Mouse (Mus musculus) hindbrain, embryonic 15.5 days (tissue): ENCODE data around the gene Dennd2d. TPM values are rescaled to one million over a fixed set of nuclear protein-coding genes. Genes with fewer than 3 reads are reported as not detected.

Experiments used
- polyA plus RNA-seq: library from polyadenylated mRNA; unstranded; fragments of >200 nt; fragmentation: Nextera tagmentation; extraction: Ambion mirVana; gene quantifications from 2 replicates; pipeline ENCODE4 v1.2.1, GENCODE M21; 2015

Dennd2d gene
- polyA plus RNA-seq, 1 experiment from 2014 or later, result 0.57 TPM

Other genes with a start within 250 kb of the Dennd2d start
- gene Chil6, start 76.2 kb upstream of the Dennd2d start, polyA plus RNA-seq, result not detected in 2 replicates
- 63.6 and 71.4 TPM in 2 replicates for gene Dram2, start 65.4 kb downstream of the Dennd2d start, polyA plus RNA-seq
- gene Cept1, start 65.4 kb downstream of the Dennd2d start, polyA plus RNA-seq, result 46.2 TPM in 2 replicates
- gene Lrif1, start 202.6 kb downstream of the Dennd2d start, polyA plus RNA-seq, result 16.9 and 17.5 TPM in 2 replicates